Mouse (Mus musculus) embryonic facial prominence, embryonic 12.5 days (tissue): ENCODE data around the gene Tenm2. TPM values are rescaled to one million over a fixed set of nuclear protein-coding genes. Genes with fewer than 3 reads are reported as not detected.

Experiments
- ATAC-seq: fragments of 200-750 bp; cut with Nextera tagmentation; 2 replicates; pipeline ENCODE4 v1.8.0; 2017; ENCODE audit not compliant: insufficient number of reproducible peaks, insufficient read depth, low FRiP score, low TSS enrichment
- H3K27ac ChIP-seq: fragments of 300-500 bp; sonication (generic); 2 replicates; pipeline ENCODE4 v1.5.1; 2016; ENCODE audit warnings: mild to moderate bottlenecking
- H3K27me3 ChIP-seq: fragments of 300-500 bp; sonication (generic); 2 replicates; pipeline ENCODE4 v1.6.1; 2016; ENCODE audit warnings: mild to moderate bottlenecking, moderate library complexity
- H3K36me3 ChIP-seq: fragments of 300-500 bp; sonication (generic); 2 replicates; pipeline ENCODE4 v1.6.1; 2016; ENCODE audit warnings: mild to moderate bottlenecking
- H3K4me1 ChIP-seq: fragments of 300-500 bp; sonication (generic); 2 replicates; pipeline ENCODE4 v1.6.1; 2016
- H3K4me2 ChIP-seq: fragments of 300-500 bp; sonication (generic); replicated peaks from 2 replicates; pipeline ENCODE4 v1.6.1; 2016; ENCODE audit warnings: mild to moderate bottlenecking, moderate library complexity
- H3K4me3 ChIP-seq: fragments of 300-500 bp; sonication (generic); 2 replicates; pipeline ENCODE4 v1.5.1; 2016; ENCODE audit warnings: mild to moderate bottlenecking
- H3K9ac ChIP-seq: fragments of 300-500 bp; sonication (generic); 2 replicates; pipeline ENCODE4 v1.6.1; 2016; ENCODE audit warnings: mild to moderate bottlenecking, moderate library complexity
- H3K9me3 ChIP-seq: fragments of 300-500 bp; sonication (generic); 2 replicates; pipeline ENCODE4 v1.6.1; 2016; ENCODE audit warnings: mild to moderate bottlenecking, moderate library complexity
- WGBS: fragments of 180-500 bp; shearing (Covaris S2); methylation state at CpG from one replicate; pipeline ENCODE4 v1.1.7; 2016; 5-methylcytosine and 5-hydroxymethylcytosine counted together
- polyA plus RNA-seq: library from polyadenylated mRNA; unstranded; fragments of >200 nt; fragmentation: Nextera tagmentation; extraction: Ambion mirVana; gene quantifications from 2 replicates; pipeline ENCODE4 v1.2.1, GENCODE M21; 2016

Gene Tenm2
- polyA plus RNA-seq, 1 experiment from 2014 or later, result 3.4 TPM

DNA sequence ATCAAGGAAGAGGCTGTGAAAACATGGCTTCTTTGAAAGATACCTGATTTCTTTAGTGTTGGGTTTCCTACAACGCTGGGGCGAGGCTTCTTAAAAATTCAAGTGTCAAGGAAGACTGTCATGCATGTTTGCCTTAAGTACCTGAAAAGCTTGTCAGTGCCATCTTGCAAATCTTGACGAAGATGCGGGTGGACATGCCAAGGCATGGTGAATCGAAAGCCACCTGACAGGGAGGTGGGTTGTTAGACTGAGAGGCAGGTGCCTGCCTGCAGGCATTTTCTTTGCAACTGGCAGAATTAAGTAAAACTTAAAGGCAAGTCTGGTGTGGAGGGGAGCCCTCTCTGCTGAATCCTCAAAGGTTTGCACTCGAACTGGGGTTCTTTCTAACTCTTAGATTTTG lies 949.5 kb downstream of the Tenm2 start:
- Histone ChIP-seq H3K27ac (no peak overlapping the region), H3K36me3 (no peaks in the 10 kb centered on the region)
- ATAC-seq, result no peak

DNA sequence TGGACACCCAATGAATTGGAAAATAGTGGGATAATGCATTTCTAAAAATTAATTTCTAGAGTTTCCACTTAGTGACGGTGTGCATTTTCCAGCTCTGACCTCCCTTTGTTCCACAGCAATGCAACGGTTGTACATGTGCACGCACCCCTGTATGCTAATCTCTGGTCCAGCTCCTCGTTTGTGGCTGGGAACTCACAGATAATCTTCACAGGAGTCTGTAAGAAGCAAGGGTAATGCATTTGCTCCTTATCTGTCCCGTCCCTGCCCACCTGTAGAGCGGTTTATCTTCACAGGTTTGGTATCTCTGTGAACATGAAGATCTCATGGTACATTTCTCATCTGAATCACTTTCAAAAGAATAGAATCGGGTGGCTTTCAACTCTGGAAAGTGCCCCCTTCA lies 955.2 kb downstream of the Tenm2 start:
- Histone ChIP-seq H3K27ac (no peak overlapping the region), H3K9me3 (no peaks in the 10 kb centered on the region), H3K27me3 (no peaks in the 10 kb centered on the region), H3K4me3 (no peak overlapping the region), H3K9ac (no peak overlapping the region), H3K4me1 (peaks cover 15% of the 10 kb centered on the region), H3K4me2 (no peak overlapping the region), H3K36me3 (no peaks in the 10 kb centered on the region)
- WGBS, result 80% methylated on average over 7 of the region's 7 CpGs
- no peak for ATAC-seq

More for the DNA sequence above, 949.5 kb downstream of the Tenm2 start:
- Histone ChIP-seq H3K4me1 (no peaks in the 10 kb centered on the region), H3K9me3 (no peaks in the 10 kb centered on the region), H3K27me3 (no peaks in the 10 kb centered on the region), H3K9ac (no peak overlapping the region), H3K4me3 (no peak overlapping the region), H3K4me2 (no peak overlapping the region)
- WGBS, result 83% methylated on average over 6 of the region's 6 CpGs

DNA sequence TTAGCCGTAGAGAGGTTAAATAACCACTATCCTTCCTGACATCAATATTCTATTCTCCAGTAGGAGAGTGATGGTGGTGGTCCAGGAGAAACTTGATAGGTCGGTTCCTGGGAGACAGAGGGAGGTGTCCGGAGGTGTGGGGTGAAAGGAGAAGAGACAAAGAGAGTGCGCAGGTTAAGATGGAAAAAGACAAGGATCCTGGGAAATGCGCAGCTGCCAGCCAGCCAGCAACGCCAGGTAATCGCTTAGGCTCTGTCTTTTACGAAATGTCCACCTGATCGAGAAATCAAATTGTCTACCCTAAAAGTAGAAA lies 957.9 kb downstream of the Tenm2 start:
- no peak overlapping the region for H3K9ac ChIP-seq
- ATAC-seq, result no peak
- H3K36me3 ChIP-seq, result no peaks in the 10 kb centered on the region
- 79% methylated on average over 9 of the region's 9 CpGs for WGBS
- H3K4me3 ChIP-seq, result no peak overlapping the region
- H3K4me1 ChIP-seq, result peaks cover 15% of the 10 kb centered on the region
- H3K9me3 ChIP-seq, result no peaks in the 10 kb centered on the region
- H3K27me3 ChIP-seq, result no peaks in the 10 kb centered on the region
- no peak overlapping the region for H3K27ac ChIP-seq
- no peak overlapping the region for H3K4me2 ChIP-seq

DNA sequence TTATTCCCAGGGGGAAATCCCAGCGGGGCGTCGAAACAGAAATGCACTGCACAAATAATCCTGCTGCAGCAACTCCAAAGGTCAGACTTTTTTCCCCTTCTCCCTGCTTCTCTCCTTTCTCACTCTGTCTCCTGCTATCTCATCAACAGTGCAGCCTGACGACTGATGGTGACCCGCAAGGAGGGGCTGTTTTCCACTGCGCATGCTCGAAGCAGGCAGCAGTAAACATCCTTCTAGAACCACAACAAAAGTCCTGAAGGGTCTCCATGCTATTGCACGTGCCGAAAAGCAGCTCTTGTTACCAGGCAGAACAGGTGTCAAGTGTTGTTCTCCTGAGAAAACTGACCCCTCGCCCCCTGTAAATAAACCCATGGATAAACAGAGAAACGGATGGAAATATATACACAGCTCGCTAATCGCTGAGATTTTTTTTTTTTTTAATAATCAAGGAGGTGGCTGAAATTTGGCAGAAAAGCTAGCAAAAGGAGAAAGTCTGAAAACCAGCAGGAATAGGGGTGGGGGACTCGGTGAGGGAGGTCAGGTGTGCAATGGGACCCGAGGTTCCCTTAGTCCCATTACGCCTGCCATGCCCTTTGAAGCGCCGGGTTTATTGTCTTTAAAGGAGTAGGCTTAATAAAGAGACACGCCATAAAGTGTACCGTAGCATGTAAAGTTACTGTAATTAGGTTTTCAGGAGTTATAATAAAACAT lies 958.4 kb downstream of the Tenm2 start:
- Histone ChIP-seq H3K36me3 (no peaks in the 10 kb centered on the region), H3K9me3 (no peaks in the 10 kb centered on the region), H3K4me2 (peak overlapping the region; percentile 13; the same call in 1 of the 2 replicates), H3K27ac (no peak overlapping the region), H3K27me3 (no peaks in the 10 kb centered on the region), H3K9ac (no peak overlapping the region), H3K4me3 (no peak overlapping the region), H3K4me1 (peaks cover 15% of the 10 kb centered on the region)
- no peak for ATAC-seq
- 60% methylated on average over 20 of the region's 20 CpGs for WGBS

DNA sequence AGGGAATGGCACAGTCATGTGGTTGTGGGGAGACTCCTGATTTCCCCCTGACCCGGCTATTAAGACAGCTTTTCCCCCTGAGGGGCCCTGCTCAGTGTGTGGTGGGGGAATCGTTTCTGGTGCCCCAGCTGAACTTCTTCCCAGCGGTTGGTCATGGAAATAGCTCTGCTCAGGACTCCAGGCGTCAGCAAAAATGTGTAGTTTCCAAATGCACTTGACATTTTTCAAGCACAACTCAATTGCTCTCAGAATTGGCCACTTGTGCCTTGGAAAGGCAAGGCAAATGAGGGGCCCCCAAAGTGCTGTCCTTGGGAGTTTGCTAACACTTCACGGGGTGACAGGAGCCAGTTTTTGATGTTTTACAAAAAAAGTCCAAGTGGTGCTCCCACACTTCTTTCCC lies 959.7 kb downstream of the Tenm2 start:
- ATAC-seq, result no peak
- WGBS, result 21% methylated on average over 5 of the region's 5 CpGs
- Histone ChIP-seq H3K9ac (no peak overlapping the region), H3K27me3 (no peaks in the 10 kb centered on the region), H3K4me1 (peaks cover 15% of the 10 kb centered on the region), H3K4me3 (no peak overlapping the region), H3K9me3 (no peaks in the 10 kb centered on the region), H3K36me3 (no peaks in the 10 kb centered on the region), H3K27ac (no peak overlapping the region), H3K4me2 (no peak overlapping the region)

DNA sequence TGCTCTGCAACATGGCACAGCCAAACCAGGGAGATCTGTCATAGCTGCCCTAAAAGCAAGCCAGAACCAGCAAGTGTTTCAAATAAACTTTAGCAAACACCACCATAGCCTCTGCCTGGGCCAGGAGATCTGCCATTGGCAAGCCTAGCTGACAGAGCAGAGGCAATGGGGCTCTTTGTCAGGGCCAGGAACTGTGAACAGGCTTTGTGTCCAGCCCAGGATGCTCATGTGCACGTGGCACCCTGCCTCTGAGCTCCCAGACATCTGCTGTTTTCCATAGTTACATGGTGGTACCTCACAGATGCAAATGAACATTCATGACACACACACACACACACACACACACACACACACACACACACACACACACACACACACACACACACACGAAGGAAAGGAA lies 963.6 kb downstream of the Tenm2 start:
- no peaks in the 10 kb centered on the region for H3K27me3 ChIP-seq
- no peaks in the 10 kb centered on the region for H3K9me3 ChIP-seq
- H3K36me3 ChIP-seq, result no peaks in the 10 kb centered on the region
- no peak overlapping the region for H3K9ac ChIP-seq
- H3K4me3 ChIP-seq, result no peak overlapping the region
- no peak overlapping the region for H3K27ac ChIP-seq
- peaks cover 12% of the 10 kb centered on the region for H3K4me1 ChIP-seq
- ATAC-seq, result no peak
- 49% methylated on average over 2 of the region's 2 CpGs for whole genome bisulfite sequencing
- no peak overlapping the region for H3K4me2 ChIP-seq

DNA sequence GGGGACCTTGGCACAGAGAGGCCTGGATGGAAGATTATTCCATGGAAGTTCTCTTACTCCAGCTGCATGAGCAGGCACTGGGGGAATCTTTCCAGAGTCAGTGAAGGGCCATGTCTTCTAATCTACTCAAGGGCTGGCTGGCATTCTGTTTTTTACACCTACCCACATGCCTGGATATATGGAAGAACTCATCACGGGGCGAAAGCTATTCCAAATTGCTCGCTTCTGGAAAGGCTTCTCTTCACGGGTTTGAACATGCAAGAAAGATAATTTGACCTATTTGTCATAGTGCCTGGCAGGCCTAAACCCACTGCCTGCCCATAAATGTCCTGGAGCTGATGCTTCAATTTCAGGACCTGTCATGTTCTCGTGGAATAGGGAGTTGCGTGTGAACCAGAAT lies 965.8 kb downstream of the Tenm2 start:
- no peak overlapping the region for H3K27ac ChIP-seq
- no peak for ATAC-seq
- no peak overlapping the region for H3K4me2 ChIP-seq
- no peak overlapping the region for H3K9ac ChIP-seq
- no peak overlapping the region for H3K4me3 ChIP-seq
- no peaks in the 10 kb centered on the region for H3K36me3 ChIP-seq
- no peaks in the 10 kb centered on the region for H3K27me3 ChIP-seq
- WGBS, result 85% methylated on average over 6 of the region's 6 CpGs
- H3K4me1 ChIP-seq, result no peaks in the 10 kb centered on the region
- no peaks in the 10 kb centered on the region for H3K9me3 ChIP-seq

DNA sequence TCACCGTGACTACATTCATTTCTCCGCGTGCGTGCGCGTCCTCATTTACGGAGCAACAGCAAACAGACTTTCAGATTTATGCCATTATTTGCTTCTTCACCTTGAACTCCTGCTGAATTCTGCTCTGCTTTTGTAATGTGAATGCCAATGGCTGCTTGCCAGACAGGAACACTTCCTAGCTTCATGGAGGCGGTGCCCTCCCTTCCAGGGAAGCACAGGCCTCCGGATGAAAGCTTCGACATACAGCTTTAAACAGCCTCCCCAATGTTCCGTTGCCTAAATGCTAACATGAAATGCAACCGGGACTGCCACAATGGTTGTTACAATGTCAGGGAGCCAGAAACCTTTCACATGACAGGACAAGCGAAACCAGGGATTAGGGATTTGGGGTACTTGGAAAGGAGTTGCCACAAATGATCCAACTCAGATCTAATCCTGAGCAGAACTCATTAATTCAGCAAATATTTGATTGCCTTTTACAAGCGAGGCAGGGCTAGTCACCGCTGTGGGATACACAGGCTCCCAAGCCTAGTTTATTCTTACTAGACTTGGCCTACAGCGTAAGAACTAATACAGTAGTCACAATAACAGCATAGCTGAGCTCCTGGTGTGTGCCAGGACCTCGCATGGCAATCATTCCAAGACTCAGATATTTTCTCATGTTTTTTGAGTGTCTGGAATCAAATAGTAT lies 970.8 kb downstream of the Tenm2 start:
- Histone ChIP-seq H3K9ac (no peak overlapping the region), H3K27me3 (no peaks in the 10 kb centered on the region), H3K9me3 (no peaks in the 10 kb centered on the region), H3K36me3 (no peaks in the 10 kb centered on the region), H3K4me3 (no peak overlapping the region), H3K4me2 (no peak overlapping the region), H3K4me1 (peaks cover 5% of the 10 kb centered on the region; the same call in 1 of the 2 replicates), H3K27ac (no peak overlapping the region; the same call in 1 of the 2 replicates)
- WGBS, result 81% methylated on average over 17 of the region's 17 CpGs
- ATAC-seq, result no peak

DNA sequence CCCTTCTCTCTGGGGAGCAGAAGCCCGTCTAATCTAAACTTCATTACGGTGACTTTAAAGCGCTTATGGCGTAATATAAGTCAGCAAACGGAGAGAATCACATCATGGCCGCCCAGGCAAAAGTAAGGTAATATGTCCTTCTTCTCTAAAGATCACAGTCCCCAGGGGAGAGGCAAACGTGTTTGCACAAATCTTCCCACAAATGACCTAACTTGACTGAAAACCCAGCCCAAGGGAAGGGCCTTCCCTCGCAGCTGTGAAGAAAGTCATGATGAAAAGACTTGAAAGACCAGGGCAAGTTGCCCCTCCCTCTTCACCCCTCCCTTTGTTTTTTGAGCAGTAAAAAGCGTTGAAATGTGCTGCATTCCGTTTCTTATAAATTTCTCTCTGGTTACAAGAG lies 971.9 kb downstream of the Tenm2 start:
- no peaks in the 10 kb centered on the region for H3K27me3 ChIP-seq
- H3K4me2 ChIP-seq, result no peak overlapping the region
- no peak overlapping the region for H3K27ac ChIP-seq
- no peak for ATAC-seq
- H3K9me3 ChIP-seq, result no peaks in the 10 kb centered on the region
- WGBS, result 46% methylated on average over 10 of the region's 10 CpGs
- H3K4me1 ChIP-seq, result peaks cover 7% of the 10 kb centered on the region; the same call in 1 of the 2 replicates
- no peak overlapping the region for H3K9ac ChIP-seq
- H3K4me3 ChIP-seq, result no peak overlapping the region
- no peaks in the 10 kb centered on the region for H3K36me3 ChIP-seq

DNA sequence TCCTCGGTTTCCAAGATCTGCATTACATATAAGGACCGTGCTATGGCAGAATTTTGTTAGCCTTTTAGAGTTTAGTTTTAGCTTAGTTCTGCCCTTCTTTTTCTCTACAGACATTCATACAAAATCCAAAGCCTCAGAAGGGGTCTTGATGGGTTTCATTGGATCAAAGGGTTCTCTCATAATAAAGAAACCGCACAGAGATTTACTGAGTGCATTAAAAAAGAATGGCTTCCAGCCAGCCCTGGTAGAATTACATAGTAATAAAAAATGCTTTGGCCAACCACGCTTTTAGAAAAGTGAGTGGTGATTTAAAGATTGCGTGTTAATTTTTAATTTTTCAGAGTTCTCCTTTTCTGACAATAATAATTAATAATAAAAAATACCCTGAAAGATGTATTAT lies 978.6 kb downstream of the Tenm2 start:
- no peak overlapping the region for H3K4me2 ChIP-seq
- no peak overlapping the region for H3K4me3 ChIP-seq
- no peaks in the 10 kb centered on the region for H3K36me3 ChIP-seq
- H3K9me3 ChIP-seq, result no peaks in the 10 kb centered on the region
- H3K4me1 ChIP-seq, result 0 out of 2 replicates have a peak, but pooled peaks cover 3% of the 10 kb centered on the region
- no peaks in the 10 kb centered on the region for H3K27me3 ChIP-seq
- no peak for ATAC-seq
- WGBS, result 69% methylated on average over 5 of the region's 5 CpGs
- H3K9ac ChIP-seq, result no peak overlapping the region
- 0 out of 2 replicates have a peak overlapping the region, but pooled peaks have one; percentile 37 for H3K27ac ChIP-seq

DNA sequence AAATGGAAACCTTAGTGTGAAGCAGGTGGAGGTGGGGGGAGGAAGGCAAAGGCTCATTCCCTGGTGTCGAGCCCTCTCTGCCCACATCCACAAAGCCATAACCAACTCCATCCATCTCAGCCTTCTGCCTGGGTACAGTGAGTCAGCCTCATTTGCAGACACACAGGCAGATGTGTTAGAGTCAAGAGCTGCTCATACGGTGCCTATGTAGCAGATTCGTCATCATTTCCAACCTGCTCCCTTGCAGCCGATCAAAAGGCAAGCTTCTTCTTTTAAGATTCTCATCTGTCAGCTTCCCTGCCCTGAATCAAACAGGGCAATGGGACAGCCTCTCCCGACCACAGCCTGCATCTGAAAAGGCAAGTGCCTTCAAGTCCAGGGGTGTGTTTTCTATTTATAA lies 979.0 kb downstream of the Tenm2 start:
- Histone ChIP-seq H3K9ac (no peak overlapping the region), H3K4me3 (no peak overlapping the region), H3K4me1 (0 out of 2 replicates have a peak, but pooled peaks cover 6% of the 10 kb centered on the region), H3K9me3 (no peaks in the 10 kb centered on the region), H3K27ac (0 out of 2 replicates have a peak overlapping the region, but pooled peaks have one; percentile 37), H3K4me2 (no peak overlapping the region), H3K27me3 (no peaks in the 10 kb centered on the region), H3K36me3 (no peaks in the 10 kb centered on the region)
- 72% methylated on average over 5 of the region's 5 CpGs for WGBS
- no peak for ATAC-seq

DNA sequence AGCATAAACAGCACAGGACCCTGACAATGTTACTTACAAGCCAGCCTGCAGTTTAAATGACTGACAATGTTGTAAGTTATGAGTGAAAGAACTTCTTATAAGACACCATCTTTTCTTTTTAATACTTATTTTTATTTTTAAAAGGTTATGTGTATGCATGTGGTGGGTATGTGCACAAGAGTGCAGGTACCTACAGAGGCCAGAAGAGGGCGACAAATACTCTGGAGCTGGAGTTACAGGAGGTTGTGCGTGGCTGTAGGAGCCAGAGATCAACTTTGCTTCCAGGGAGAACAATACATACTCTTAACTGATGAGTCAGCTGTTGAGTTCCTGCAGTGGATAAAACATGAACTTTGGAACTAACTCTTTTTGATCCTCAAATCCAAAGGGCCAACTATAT lies 981.7 kb downstream of the Tenm2 start:
- H3K4me1 ChIP-seq, result 0 out of 2 replicates have a peak, but pooled peaks cover 8% of the 10 kb centered on the region
- H3K27me3 ChIP-seq, result no peaks in the 10 kb centered on the region
- no peak overlapping the region for H3K27ac ChIP-seq
- no peak overlapping the region for H3K4me3 ChIP-seq
- no peaks in the 10 kb centered on the region for H3K9me3 ChIP-seq
- H3K36me3 ChIP-seq, result no peaks in the 10 kb centered on the region
- H3K4me2 ChIP-seq, result no peak overlapping the region
- 84% methylated on average over 2 of the region's 2 CpGs for WGBS
- H3K9ac ChIP-seq, result no peak overlapping the region
- no peak for ATAC-seq
